Mouse (Mus musculus) erythroblast, embryonic 14.5 days (primary cell): ENCODE results near the gene Anapc11. TPM values are rescaled to one million over a fixed set of nuclear protein-coding genes. Genes with fewer than 3 reads are reported as not detected.

Source experiments
- H3K27me3 ChIP-seq: 2 replicates; pipeline ENCODE4 v1.6.1; 2012; ENCODE audit warnings: inconsistent platforms; ENCODE audit not compliant: control insufficient read depth
- H3K36me3 ChIP-seq: 2 replicates; pipeline ENCODE4 v1.6.1; 2012; ENCODE audit warnings: mild to moderate bottlenecking, inconsistent platforms; ENCODE audit not compliant: control insufficient read depth
- H3K4me1 ChIP-seq: 2 replicates; pipeline ENCODE4 v1.6.1; 2012; ENCODE audit warnings: inconsistent platforms; ENCODE audit not compliant: control insufficient read depth
- H3K4me3 ChIP-seq: replicated peaks from 2 replicates; pipeline ENCODE3; 2012; ENCODE audit warnings: moderate library complexity, mild to moderate bottlenecking, inconsistent platforms
- H3K9me3 ChIP-seq: 2 replicates; pipeline ENCODE4 v1.6.1; 2012; ENCODE audit warnings: low read length, inconsistent platforms, mixed read lengths; ENCODE audit not compliant: control insufficient read depth
- GATA1 ChIP-seq: IDR thresholded peaks from 2 replicates; pipeline ENCODE4 v1.6.1; 2012; ENCODE audit warnings: low read length, inconsistent platforms, mixed read lengths
- TAL1 ChIP-seq: IDR thresholded peaks from 3 replicates; pipeline ENCODE4 v1.6.1; 2012; ENCODE audit warnings: low read length, inconsistent platforms, mixed read lengths
- polyA plus RNA-seq: library from polyadenylated mRNA; stranded (reverse); fragments of >175 nt; gene quantifications from 2 replicates; pipeline ENCODE4 v1.2.3, GENCODE M21; 2012

Anapc11 gene
- polyA plus RNA-seq, 1 experiment, result 12.9 TPM

GRCm38 (mm10) chr11:120618619-120619535, 20.7 kb downstream of the Anapc11 start:
- TF ChIP-seq TAL1 (no peak), GATA1 (no peak)
- H3K4me3 ChIP-seq, result peak overlapping the region; percentile 81
- no peaks in the 10 kb centered on the region for H3K27me3 ChIP-seq
- peaks cover 87% of the 10 kb centered on the region for H3K36me3 ChIP-seq
- no peaks in the 10 kb centered on the region for H3K9me3 ChIP-seq
- peaks cover 64% of the 10 kb centered on the region for H3K4me1 ChIP-seq

GRCm38 (mm10) chr11:120620195-120620594, 22.0 kb downstream of the Anapc11 start:
- H3K4me1 ChIP-seq, result peaks cover 73% of the 10 kb centered on the region
- H3K36me3 ChIP-seq, result peaks cover 81% of the 10 kb centered on the region
- no peak for TF ChIP-seq GATA1
- TF ChIP-seq TAL1, result no peak
- H3K9me3 ChIP-seq, result no peaks in the 10 kb centered on the region
- no peak overlapping the region for H3K4me3 ChIP-seq
- H3K27me3 ChIP-seq, result no peaks in the 10 kb centered on the region

DNA sequence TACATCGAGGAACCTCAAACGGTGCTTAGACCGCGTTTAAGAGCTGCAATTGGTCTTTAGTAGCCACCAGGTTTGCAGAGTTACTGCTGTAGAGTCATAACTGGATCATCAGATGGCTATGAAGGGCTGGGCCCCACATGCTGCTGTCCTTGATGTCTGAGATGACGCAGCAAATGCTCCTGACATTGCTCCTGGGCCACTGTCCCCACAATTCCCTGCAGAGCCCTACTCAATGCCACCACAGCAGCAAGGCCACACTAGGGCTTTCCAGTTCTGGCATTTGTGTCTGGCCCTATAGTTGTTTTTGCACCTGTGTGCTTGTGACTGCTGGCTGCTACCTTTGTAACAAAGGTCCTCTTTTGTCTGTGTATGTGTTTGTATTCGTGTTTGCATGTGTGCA, 24.6 kb downstream of the Anapc11 start:
- Histone ChIP-seq H3K27me3 (no peaks in the 10 kb centered on the region), H3K9me3 (no peaks in the 10 kb centered on the region), H3K4me1 (peaks cover 74% of the 10 kb centered on the region), H3K4me3 (no peak overlapping the region), H3K36me3 (peaks cover 92% of the 10 kb centered on the region)
- no peak for TF ChIP-seq TAL1
- TF ChIP-seq GATA1, result no peak

DNA sequence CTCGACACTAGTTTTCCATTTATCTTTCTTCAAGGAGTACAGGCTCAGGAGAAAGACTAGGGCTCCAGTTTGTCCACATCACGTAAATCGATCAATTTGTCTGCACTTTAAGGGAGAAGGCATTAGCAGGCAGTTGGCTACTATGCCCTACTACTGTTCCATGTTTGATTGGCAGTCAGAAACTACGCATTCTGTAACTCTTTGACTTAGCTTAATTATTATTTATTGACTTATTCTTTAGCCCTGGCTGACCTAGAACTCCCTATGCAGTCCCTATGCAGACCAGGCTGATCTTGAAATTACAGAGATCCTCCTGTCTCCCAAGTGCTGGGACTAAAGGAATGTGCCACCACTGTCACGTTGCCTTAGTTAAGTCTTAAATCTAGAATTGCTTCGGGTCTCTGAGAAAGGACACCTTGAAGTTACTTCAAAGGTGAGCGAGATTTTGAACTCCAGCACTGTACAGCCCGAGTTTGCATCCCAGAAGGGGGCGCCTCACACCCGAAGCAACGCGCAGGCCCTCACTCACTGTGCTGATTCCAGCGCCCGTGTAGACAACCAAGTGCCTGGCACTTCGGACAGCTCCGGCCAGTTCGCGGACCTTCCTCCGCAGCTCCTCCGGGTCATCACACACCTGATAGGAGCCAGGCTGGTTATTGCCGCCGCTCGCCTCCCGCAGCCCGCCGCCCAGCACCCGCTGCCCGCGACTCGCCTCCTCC, 25.9 kb downstream of the Anapc11 start:
- TF ChIP-seq GATA1 (no peak), TAL1 (no peak)
- H3K4me3 ChIP-seq, result peak overlapping the region; percentile 82
- H3K36me3 ChIP-seq, result peaks cover 92% of the 10 kb centered on the region
- H3K4me1 ChIP-seq, result peaks cover 71% of the 10 kb centered on the region
- H3K27me3 ChIP-seq, result no peaks in the 10 kb centered on the region
- H3K9me3 ChIP-seq, result no peaks in the 10 kb centered on the region

GRCm38 (mm10) chr11:120624680-120625111, 26.5 kb downstream of the Anapc11 start:
- Histone ChIP-seq H3K4me3 (peak overlapping the region; percentile 82), H3K4me1 (peaks cover 75% of the 10 kb centered on the region), H3K9me3 (no peaks in the 10 kb centered on the region), H3K36me3 (peaks cover 92% of the 10 kb centered on the region), H3K27me3 (no peaks in the 10 kb centered on the region)
- TF ChIP-seq GATA1, result no peak
- no peak for TF ChIP-seq TAL1

DNA sequence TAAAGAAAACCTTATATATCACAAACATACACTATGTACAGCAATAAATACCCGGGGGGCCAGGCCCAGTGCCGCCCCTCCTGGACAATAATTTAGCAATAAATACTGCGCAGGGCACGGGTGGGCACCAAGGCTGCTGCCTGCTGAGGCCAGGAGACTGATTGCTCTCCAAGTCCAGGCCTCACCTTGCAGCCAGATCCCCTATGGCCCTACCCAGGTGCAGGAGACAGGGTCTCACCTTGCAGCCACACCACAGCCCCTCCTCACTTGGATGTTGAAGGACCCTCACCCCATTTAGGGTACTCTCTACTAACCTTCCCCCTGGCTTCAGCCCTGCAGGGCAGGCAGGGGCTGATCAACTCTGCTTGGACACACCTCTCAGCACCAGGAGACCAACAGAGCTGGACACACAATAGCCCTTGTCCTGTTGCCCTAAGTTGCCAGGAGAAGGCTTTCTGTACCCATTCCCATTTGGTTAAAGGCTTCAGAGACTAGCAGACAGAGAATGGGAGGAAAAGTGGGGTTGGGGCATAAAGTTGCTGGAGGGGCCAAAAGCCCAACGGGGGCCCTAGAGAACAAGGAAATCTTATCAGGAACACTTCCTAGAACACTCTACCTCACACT, 27.0 kb downstream of the Anapc11 start, which contains the start of gene Sirt7:
TSS of gene Sirt7 (minus strand) at position 89 of the 624 bp plus-strand sequence.
- peaks cover 78% of the 10 kb centered on the region for H3K4me1 ChIP-seq
- no peaks in the 10 kb centered on the region for H3K9me3 ChIP-seq
- peaks cover 91% of the 10 kb centered on the region for H3K36me3 ChIP-seq
- H3K27me3 ChIP-seq, result no peaks in the 10 kb centered on the region
- TF ChIP-seq TAL1 (no peak), GATA1 (no peak)
- H3K4me3 ChIP-seq, result peak within 1 kb of the TSS; percentile 82

GRCm38 (mm10) chr11:120626785-120627467, 28.7 kb downstream of the Anapc11 start:
- Histone ChIP-seq H3K4me1 (peaks cover 93% of the 10 kb centered on the region), H3K27me3 (no peaks in the 10 kb centered on the region), H3K9me3 (no peaks in the 10 kb centered on the region), H3K36me3 (peaks cover 86% of the 10 kb centered on the region), H3K4me3 (no peak overlapping the region)
- TF ChIP-seq GATA1 (no peak), TAL1 (no peak)

GRCm38 (mm10) chr11:120627468-120628300, 29.5 kb downstream of the Anapc11 start:
- no peaks in the 10 kb centered on the region for H3K27me3 ChIP-seq
- no peaks in the 10 kb centered on the region for H3K9me3 ChIP-seq
- peak overlapping the region; percentile 45 for H3K4me3 ChIP-seq
- H3K36me3 ChIP-seq, result peaks cover 79% of the 10 kb centered on the region
- peaks cover 94% of the 10 kb centered on the region for H3K4me1 ChIP-seq
- no peak for TF ChIP-seq GATA1
- TF ChIP-seq TAL1, result no peak
